Mouse (Mus musculus) liver, adult 2 months (tissue): ENCODE results near the gene Ttc9c. TPM values are rescaled to one million over a fixed set of nuclear protein-coding genes. Genes with fewer than 3 reads are reported as not detected.
A peak's percentile ranks its signal among the peaks of the same experiment; 100 is the strongest.

ENCODE experiments used
- DNase-seq: peaks from one replicate; pipeline ENCODE4 v3.0.0-alpha.2; 2011; ENCODE audit warnings: low read depth, low spot score; ENCODE audit errors: extremely low read depth
- H3K27ac ChIP-seq: fragments of 200-500 bp; replicated peaks from 2 replicates; pipeline ENCODE4 v1.5.1; 2012; ENCODE audit warnings: low read depth, mild to moderate bottlenecking, control low read depth, inconsistent platforms, low read length; ENCODE audit not compliant: insufficient read depth
- H3K27me3 ChIP-seq: fragments of 200-500 bp; 2 replicates; pipeline ENCODE4 v1.6.1; 2012; ENCODE audit warnings: mild to moderate bottlenecking, moderate library complexity, low read length, inconsistent platforms; ENCODE audit not compliant: control insufficient read depth, insufficient read depth
- H3K36me3 ChIP-seq: fragments of 200-500 bp; 2 replicates; pipeline ENCODE4 v1.6.1; 2012; ENCODE audit warnings: low read length, inconsistent platforms; ENCODE audit not compliant: control insufficient read depth, insufficient read depth
- H3K4me1 ChIP-seq: fragments of 200-500 bp; 2 replicates; pipeline ENCODE4 v1.6.1; 2011; ENCODE audit warnings: low read length; ENCODE audit not compliant: control insufficient read depth, insufficient read depth
- H3K4me3 ChIP-seq: fragments of 200-500 bp; 2 replicates; pipeline ENCODE4 v1.5.1; 2011; ENCODE audit warnings: low read depth, mild to moderate bottlenecking, control low read depth, low read length, moderate library complexity; ENCODE audit not compliant: insufficient read depth
- H3K79me2 ChIP-seq: fragments of 200-500 bp; 2 replicates; pipeline ENCODE4 v1.6.1; 2012; ENCODE audit warnings: inconsistent platforms, mild to moderate bottlenecking, low read length, moderate library complexity; ENCODE audit not compliant: control insufficient read depth, insufficient read depth
- H3K9ac ChIP-seq: fragments of 200-500 bp; 2 replicates; pipeline ENCODE4 v1.6.1; 2012; ENCODE audit warnings: low read depth, mild to moderate bottlenecking, control low read depth, inconsistent platforms, low read length
- CTCF ChIP-seq: fragments of 200-500 bp; IDR thresholded peaks from 2 replicates; pipeline ENCODE4 v1.5.1; 2011; ENCODE audit warnings: low read depth, low read length, control low read depth
- POLR2A ChIP-seq: fragments of 200-500 bp; IDR thresholded peaks from 2 replicates; pipeline ENCODE4 v1.6.1; 2011; ENCODE audit warnings: low read length, control low read depth; ENCODE audit not compliant: insufficient read depth; ENCODE audit errors: extremely low read depth
- WGBS: fragments of 180-500 bp; shearing (Covaris S2); methylation state at CpG from one replicate; pipeline ENCODE4 v1.1.7; 2018; 5-methylcytosine and 5-hydroxymethylcytosine counted together
- polyA plus RNA-seq: library from polyadenylated mRNA; depleted of rRNA; stranded (reverse); fragments of >200 nt; gene quantifications from 2 replicates; pipeline ENCODE4 v1.2.3, GENCODE M21; 2012
- total RNA-seq: library from RNA; depleted of rRNA; stranded (reverse); fragments of >200 nt; gene quantifications from 2 replicates; pipeline ENCODE4 v1.2.3, GENCODE M21; 2014

Gene Ttc9c
- total and polyA plus RNA-seq, 2 experiments = 8.1 to 15.6 TPM

- H3K9ac ChIP-seq = peak overlapping the region; percentile 95
- 2% methylated on average over 20 of the region's 20 CpGs for WGBS
- H3K79me2 ChIP-seq = peaks cover 16% of the 10 kb centered on the region; the same call in 1 of the 2 replicates
- TF ChIP-seq CTCF (no peak), POLR2A (no peak)
- H3K4me3 ChIP-seq = peak overlapping the region; percentile 98
- peaks cover 20% of the 10 kb centered on the region for H3K4me1 ChIP-seq
- peak overlapping the region; percentile 91 for H3K27ac ChIP-seq
- no peak for DNase-seq
- H3K36me3 ChIP-seq = peaks cover 4% of the 10 kb centered on the region; the same call in 1 of the 2 replicates
- no peaks in the 10 kb centered on the region for H3K27me3 ChIP-seq
These were observed 44.1 kb downstream of the Ttc9c start for GRCm38 (mm10) chr19:8774951-8775421.

DNA sequence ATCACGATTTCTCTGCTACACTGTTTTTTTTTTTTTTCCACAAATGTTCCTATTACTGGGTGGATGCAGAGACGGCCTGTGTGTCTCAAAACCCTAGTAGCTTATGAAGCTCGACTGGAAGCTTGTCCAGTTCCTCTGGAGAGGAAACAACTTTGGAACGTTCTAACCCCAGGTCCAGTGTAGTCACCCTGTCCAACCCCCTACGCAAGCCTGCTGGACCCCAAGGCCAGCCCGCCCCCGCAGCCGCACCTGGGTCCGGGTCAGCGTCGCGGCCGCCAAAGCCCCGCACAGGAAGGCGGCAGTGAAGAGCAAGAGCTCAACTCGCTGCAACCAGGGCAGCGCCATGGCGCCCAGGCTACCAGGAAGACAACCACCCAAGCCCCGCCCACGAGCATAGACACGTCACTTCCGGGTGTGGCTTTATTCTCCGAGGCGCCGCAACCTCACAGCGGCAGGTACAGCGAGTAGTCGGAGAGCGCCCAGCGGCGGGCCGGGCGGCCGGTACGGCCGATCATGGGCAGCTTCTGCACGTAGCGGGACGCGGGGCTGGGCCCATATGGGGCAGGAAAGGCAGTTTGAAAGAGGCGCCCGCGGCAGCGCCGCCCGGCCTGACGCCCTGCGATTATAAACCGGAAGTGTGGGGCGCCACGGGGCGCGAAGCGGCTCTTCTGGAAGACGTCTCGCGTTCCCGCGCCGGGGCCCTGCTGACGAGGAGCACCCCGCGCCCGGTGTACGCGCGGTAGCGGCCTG is 44.9 kb downstream of the Ttc9c start, which contains the start of gene Tmem179b:
Tmem179b (minus strand) TSS at position 382 of the 750 bp plus-strand sequence.
- peaks cover 20% of the 10 kb centered on the region for H3K4me1 ChIP-seq
- peaks cover 16% of the 10 kb centered on the region; the same call in 1 of the 2 replicates for H3K79me2 ChIP-seq
- peak within 1 kb of the TSS; percentile 98 for H3K4me3 ChIP-seq
- H3K27me3 ChIP-seq = no peaks in the 10 kb centered on the region
- H3K27ac ChIP-seq = peak within 1 kb of the TSS; percentile 91
- peak within 1 kb of the TSS; percentile 99 for H3K9ac ChIP-seq
- peak; percentile 81 for DNase-seq
- no peak for TF ChIP-seq CTCF
- TF ChIP-seq POLR2A = peak; percentile 95
- peaks cover 6% of the 10 kb centered on the region; the same call in 1 of the 2 replicates for H3K36me3 ChIP-seq
- under 1% methylated on average over 68 of the region's 68 CpGs for WGBS

- Histone ChIP-seq H3K79me2 (peaks cover 16% of the 10 kb centered on the region; the same call in 1 of the 2 replicates), H3K27ac (no peak overlapping the region), H3K4me1 (peaks cover 20% of the 10 kb centered on the region), H3K36me3 (peaks cover 11% of the 10 kb centered on the region), H3K4me3 (peak overlapping the region; percentile 98; the same call in 1 of the 2 replicates), H3K9ac (peak overlapping the region; percentile 59), H3K27me3 (no peaks in the 10 kb centered on the region)
- 44% methylated on average over 6 of the region's 6 CpGs for WGBS
- DNase-seq = no peak
- TF ChIP-seq POLR2A = no peak
- no peak for TF ChIP-seq CTCF
These were observed 45.7 kb downstream of the Ttc9c start for GRCm38 (mm10) chr19:8773409-8773808.

DNA sequence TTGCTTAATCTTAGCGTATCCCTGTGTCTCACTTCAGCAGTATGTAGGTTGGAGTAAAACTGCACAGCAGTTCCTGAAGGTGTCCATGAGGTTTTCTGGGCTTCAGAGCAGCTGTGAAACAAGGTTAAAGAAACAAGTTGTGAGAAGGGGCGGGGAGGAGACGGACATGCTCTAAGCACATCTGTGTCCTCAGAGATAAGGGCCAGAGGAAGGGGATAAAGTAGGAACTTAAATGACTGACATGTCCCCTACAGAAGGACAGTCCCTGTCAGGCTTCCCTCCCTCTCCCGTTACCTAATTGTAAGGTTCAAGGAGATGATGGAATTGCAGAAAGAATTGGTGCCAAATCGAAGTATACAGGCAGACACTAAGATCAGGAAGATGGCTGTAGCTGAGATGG is 46.1 kb downstream of the Ttc9c start:
- WGBS = 74% methylated on average over 5 of the region's 5 CpGs
- Histone ChIP-seq H3K4me1 (peaks cover 20% of the 10 kb centered on the region), H3K79me2 (peaks cover 16% of the 10 kb centered on the region; the same call in 1 of the 2 replicates), H3K27ac (no peak overlapping the region), H3K36me3 (peaks cover 15% of the 10 kb centered on the region), H3K4me3 (no peak overlapping the region), H3K27me3 (no peaks in the 10 kb centered on the region), H3K9ac (no peak overlapping the region)
- no peak for DNase-seq
- TF ChIP-seq POLR2A = no peak
- no peak for TF ChIP-seq CTCF

DNA sequence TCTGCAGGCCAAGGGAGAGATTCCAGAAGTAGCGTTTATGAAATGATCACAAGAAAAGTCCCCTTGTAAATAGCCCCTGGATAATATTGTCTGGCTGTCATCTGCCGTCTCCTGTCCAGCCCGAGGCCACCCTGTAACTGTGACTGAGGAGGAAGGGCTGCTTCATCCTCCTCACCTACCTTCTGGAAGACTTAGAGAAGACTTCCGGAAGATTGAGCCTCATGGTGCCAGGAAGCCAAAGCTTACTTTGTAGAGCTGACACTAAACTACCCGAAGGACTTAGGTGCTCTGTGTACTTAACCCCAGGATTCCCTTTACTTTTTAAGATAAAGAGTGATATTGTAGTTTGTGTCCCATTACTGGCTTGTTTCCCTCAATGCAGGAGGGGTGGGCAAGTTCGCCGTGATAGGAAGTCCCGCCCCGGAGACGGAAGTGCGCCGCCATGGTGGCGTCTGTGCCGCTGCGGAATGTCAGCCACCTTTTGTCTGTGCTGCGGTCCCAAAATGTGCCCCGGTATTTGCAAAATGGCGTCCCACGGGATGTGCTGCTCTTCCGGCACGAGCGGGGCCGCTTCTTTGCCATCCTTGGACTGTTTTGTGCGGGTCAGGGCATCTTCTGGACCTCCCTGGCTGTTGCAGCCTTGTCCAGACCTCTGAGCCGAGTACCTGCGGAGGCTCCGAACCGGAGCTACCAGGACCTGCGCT is 48.4 kb downstream of the Ttc9c start, which contains the start of gene Tmem223:
Tmem223 (plus strand) TSS at position 430 of the 704 bp plus-strand sequence.
- H3K27ac ChIP-seq = peak within 1 kb of the TSS; percentile 69
- peaks cover 36% of the 10 kb centered on the region for H3K36me3 ChIP-seq
- H3K27me3 ChIP-seq = no peaks in the 10 kb centered on the region
- peak within 1 kb of the TSS; percentile 91 for H3K4me3 ChIP-seq
- peaks cover 16% of the 10 kb centered on the region; the same call in 1 of the 2 replicates for H3K79me2 ChIP-seq
- H3K9ac ChIP-seq = peak within 1 kb of the TSS; percentile 87
- H3K4me1 ChIP-seq = peaks cover 20% of the 10 kb centered on the region
- 16% methylated on average over 29 of the region's 29 CpGs for WGBS
- peak; percentile 67 for DNase-seq
- TF ChIP-seq CTCF = no peak
- peak; percentile 75 for TF ChIP-seq POLR2A
